Mouse (Mus musculus): ENCODE data around the gene Olfr819. TPM values are rescaled to one million over a fixed set of nuclear protein-coding genes. Genes with fewer than 3 reads are reported as not detected.

Olfr819 gene
- polyA plus RNA-seq (2014; fragmentation: Illumina TruSeq; extraction: RNeasy Lipid Tissue Mini Kit (QIAGEN cat#74804); ENCODE audit: low replicate concordance): not detected

DNA sequence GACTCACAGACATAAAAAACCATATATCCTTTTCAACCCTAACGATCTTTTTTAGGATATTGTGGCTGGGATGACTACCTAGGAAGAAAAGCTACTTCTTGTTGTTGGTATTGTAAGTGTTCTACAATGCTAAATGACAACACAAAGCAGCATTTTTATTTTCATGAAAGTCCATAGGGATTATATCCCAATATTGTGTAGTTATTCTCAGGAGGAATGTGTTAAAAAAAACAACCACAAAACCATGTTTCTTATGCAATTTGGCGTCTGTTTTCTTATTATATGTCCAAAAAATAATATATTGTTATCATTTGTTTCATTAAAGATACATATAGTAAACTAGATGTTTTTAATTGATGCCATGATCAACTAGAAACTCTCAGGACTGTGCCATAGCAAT lies at the start of gene Olfr819:
TSS of gene Olfr819 (minus strand) at position 101 of the 400 bp plus-strand sequence.

GRCm38 (mm10) chr10:130012321-130012720 lies 45.3 kb upstream of the Olfr819 start, which contains the start of gene Olfr820:
Olfr820 (plus strand) TSS chr10:130012621.

DNA sequence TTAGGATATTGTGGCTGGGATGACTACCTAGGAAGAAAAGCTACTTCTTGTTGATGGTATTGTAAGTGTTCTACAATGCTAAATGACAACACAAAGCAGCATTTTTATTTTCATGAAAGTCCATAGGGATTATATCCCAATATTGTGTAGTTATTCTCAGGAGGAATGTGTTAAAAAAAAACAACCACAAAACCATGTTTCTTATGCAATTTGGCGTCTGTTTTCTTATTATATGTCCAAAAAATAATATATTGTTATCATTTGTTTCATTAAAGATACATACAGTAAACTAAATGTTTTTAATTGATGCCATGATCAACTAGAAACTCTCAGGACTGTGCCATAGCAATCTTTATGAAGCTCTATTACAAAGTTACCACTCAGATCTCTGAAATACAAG lies 17.9 kb upstream of the Olfr819 start, which contains the start of gene Gm10310:
TSS of gene Gm10310 (minus strand) at position 101 of the 400 bp plus-strand sequence.

GRCm38 (mm10) chr10:129976040-129976439 lies 9.0 kb upstream of the Olfr819 start, which contains the start of gene Olfr247:
Olfr247 (minus strand) TSS chr10:129976140.

DNA sequence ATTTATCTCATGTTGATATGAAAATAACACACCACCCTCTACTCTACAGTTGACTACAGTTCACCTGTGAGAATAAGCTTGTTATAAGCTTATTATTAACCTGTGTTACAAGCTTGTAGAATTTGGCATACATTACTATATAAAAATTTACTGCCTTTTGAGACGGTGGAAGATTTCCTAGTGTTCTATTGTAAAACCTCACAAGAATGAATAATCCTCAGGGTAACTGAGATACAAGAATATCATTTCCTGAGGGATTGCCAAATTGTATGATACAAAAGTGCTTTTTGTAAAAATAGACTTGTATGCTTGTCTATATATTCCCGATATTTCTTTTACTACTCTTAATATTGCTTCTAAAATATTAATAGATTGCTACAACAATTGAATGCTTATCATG lies 18.1 kb downstream of the Olfr819 start, which contains the start of gene Olfr818:
TSS of gene Olfr818 (minus strand) at position 101 of the 400 bp plus-strand sequence.

GRCm38 (mm10) chr10:129915497-129915896 lies 51.6 kb downstream of the Olfr819 start, which contains the start of gene Olfr816:
Olfr816 (minus strand) TSS chr10:129915597.

Other genes starting within 250 kb of the Olfr819 start
- gene Olfr805, start 237.9 kb downstream of the Olfr819 start, polyA plus RNA-seq (2014; fragmentation: Illumina TruSeq; extraction: RNeasy Lipid Tissue Mini Kit (QIAGEN cat#74804); ENCODE audit: low replicate concordance): not detected
- gene Olfr806, start 225.3 kb downstream of the Olfr819 start, polyA plus RNA-seq (2014; fragmentation: Illumina TruSeq; extraction: RNeasy Lipid Tissue Mini Kit (QIAGEN cat#74804); ENCODE audit: low replicate concordance): not detected
- not detected for gene Olfr807, start 209.5 kb downstream of the Olfr819 start, polyA plus RNA-seq (2014; fragmentation: Illumina TruSeq; extraction: RNeasy Lipid Tissue Mini Kit (QIAGEN cat#74804); ENCODE audit: low replicate concordance)
- gene Olfr808, start 201.8 kb downstream of the Olfr819 start, polyA plus RNA-seq (2014; fragmentation: Illumina TruSeq; extraction: RNeasy Lipid Tissue Mini Kit (QIAGEN cat#74804); ENCODE audit: low replicate concordance): not detected
- not detected for gene Olfr809, start 192.6 kb downstream of the Olfr819 start, polyA plus RNA-seq (2014; fragmentation: Illumina TruSeq; extraction: RNeasy Lipid Tissue Mini Kit (QIAGEN cat#74804); ENCODE audit: low replicate concordance)
- gene Olfr810, start 172.3 kb downstream of the Olfr819 start, polyA plus RNA-seq (2014; fragmentation: Illumina TruSeq; extraction: RNeasy Lipid Tissue Mini Kit (QIAGEN cat#74804); ENCODE audit: low replicate concordance): not detected
- gene Olfr811, start 162.9 kb downstream of the Olfr819 start, polyA plus RNA-seq (2014; fragmentation: Illumina TruSeq; extraction: RNeasy Lipid Tissue Mini Kit (QIAGEN cat#74804); ENCODE audit: low replicate concordance): not detected
- gene Olfr812, start 121.2 kb downstream of the Olfr819 start, polyA plus RNA-seq (2014; fragmentation: Illumina TruSeq; extraction: RNeasy Lipid Tissue Mini Kit (QIAGEN cat#74804); ENCODE audit: low replicate concordance): not detected
- gene Olfr813, start 111.9 kb downstream of the Olfr819 start, polyA plus RNA-seq (2014; fragmentation: Illumina TruSeq; extraction: RNeasy Lipid Tissue Mini Kit (QIAGEN cat#74804); ENCODE audit: low replicate concordance): not detected
- gene Olfr814, start 87.4 kb downstream of the Olfr819 start, polyA plus RNA-seq (2014; fragmentation: Illumina TruSeq; extraction: RNeasy Lipid Tissue Mini Kit (QIAGEN cat#74804); ENCODE audit: low replicate concordance): not detected
- gene Olfr815, start 61.4 kb downstream of the Olfr819 start, polyA plus RNA-seq (2014; fragmentation: Illumina TruSeq; extraction: RNeasy Lipid Tissue Mini Kit (QIAGEN cat#74804); ENCODE audit: low replicate concordance): not detected
- not detected for gene Olfr816, start 51.7 kb downstream of the Olfr819 start, polyA plus RNA-seq (2014; fragmentation: Illumina TruSeq; extraction: RNeasy Lipid Tissue Mini Kit (QIAGEN cat#74804); ENCODE audit: low replicate concordance)
- not detected for gene Olfr818, start 18.2 kb downstream of the Olfr819 start, polyA plus RNA-seq (2014; fragmentation: Illumina TruSeq; extraction: RNeasy Lipid Tissue Mini Kit (QIAGEN cat#74804); ENCODE audit: low replicate concordance)
- not detected for gene Olfr247, start 8.9 kb upstream of the Olfr819 start, polyA plus RNA-seq (2014; fragmentation: Illumina TruSeq; extraction: RNeasy Lipid Tissue Mini Kit (QIAGEN cat#74804); ENCODE audit: low replicate concordance)
- not detected for gene Gm10310, start 17.8 kb upstream of the Olfr819 start, polyA plus RNA-seq (2014; fragmentation: Illumina TruSeq; extraction: RNeasy Lipid Tissue Mini Kit (QIAGEN cat#74804); ENCODE audit: low replicate concordance)
- gene Olfr820, start 45.4 kb upstream of the Olfr819 start, polyA plus RNA-seq (2014; fragmentation: Illumina TruSeq; extraction: RNeasy Lipid Tissue Mini Kit (QIAGEN cat#74804); ENCODE audit: low replicate concordance): not detected
- gene Olfr821, start 63.1 kb upstream of the Olfr819 start, polyA plus RNA-seq (2014; fragmentation: Illumina TruSeq; extraction: RNeasy Lipid Tissue Mini Kit (QIAGEN cat#74804); ENCODE audit: low replicate concordance): not detected
- gene Olfr822, start 103.9 kb upstream of the Olfr819 start, polyA plus RNA-seq (2014; fragmentation: Illumina TruSeq; extraction: RNeasy Lipid Tissue Mini Kit (QIAGEN cat#74804); ENCODE audit: low replicate concordance): not detected
- gene Olfr823, start 148.1 kb upstream of the Olfr819 start, polyA plus RNA-seq (2014; fragmentation: Illumina TruSeq; extraction: RNeasy Lipid Tissue Mini Kit (QIAGEN cat#74804); ENCODE audit: low replicate concordance): not detected
- not detected for gene Olfr824, start 162.7 kb upstream of the Olfr819 start, polyA plus RNA-seq (2014; fragmentation: Illumina TruSeq; extraction: RNeasy Lipid Tissue Mini Kit (QIAGEN cat#74804); ENCODE audit: low replicate concordance)
- not detected for gene Olfr825, start 199.5 kb upstream of the Olfr819 start, polyA plus RNA-seq (2014; fragmentation: Illumina TruSeq; extraction: RNeasy Lipid Tissue Mini Kit (QIAGEN cat#74804); ENCODE audit: low replicate concordance)
- gene Olfr826, start 216.9 kb upstream of the Olfr819 start, polyA plus RNA-seq (2014; fragmentation: Illumina TruSeq; extraction: RNeasy Lipid Tissue Mini Kit (QIAGEN cat#74804); ENCODE audit: low replicate concordance): not detected
- gene Olfr827, start 247.1 kb upstream of the Olfr819 start, polyA plus RNA-seq (2014; fragmentation: Illumina TruSeq; extraction: RNeasy Lipid Tissue Mini Kit (QIAGEN cat#74804); ENCODE audit: low replicate concordance): not detected